Mouse (Mus musculus): ENCODE data around the gene 4931428L18Rik. TPM values are rescaled to one million over a fixed set of nuclear protein-coding genes. Genes with fewer than 3 reads are reported as not detected.
"Not testable (repeated sequence)": the region's sequence is repeated elsewhere in the genome, so short reads cannot be mapped to it uniquely, and the experiment has no call there.

Gene 4931428L18Rik
- total RNA-seq, 2 experiments from 2014 or later: not detected

DNA sequence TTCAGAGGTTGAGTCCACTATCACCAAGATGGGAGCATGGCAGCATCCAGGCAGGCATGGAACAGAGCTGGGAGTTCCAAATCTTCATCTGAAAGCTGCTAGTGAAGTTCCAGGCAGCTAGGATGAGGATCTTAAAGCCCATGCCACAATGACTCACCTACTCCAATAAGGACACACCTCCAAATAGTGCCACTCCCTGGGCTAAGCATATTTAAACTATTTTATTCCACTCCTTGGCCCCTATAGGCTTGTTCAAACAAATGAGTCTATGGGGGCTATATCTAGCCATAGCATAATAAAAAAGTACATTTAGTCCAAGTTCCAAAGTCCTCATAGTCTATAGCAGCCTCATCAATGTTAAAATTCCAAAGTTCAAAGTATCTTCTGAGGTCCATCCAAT is 199.3 kb downstream of the 4931428L18Rik start:
- DNase-seq (ENCODE audit: low spot score in 2 of 2): no peak
- no peak for TF ChIP-seq CTCF (conservative IDR thresholded peaks at IDR 0.05)
- Histone ChIP-seq H3K27ac (no peak overlapping the region), H3K4me3 (no peak overlapping the region)

DNA sequence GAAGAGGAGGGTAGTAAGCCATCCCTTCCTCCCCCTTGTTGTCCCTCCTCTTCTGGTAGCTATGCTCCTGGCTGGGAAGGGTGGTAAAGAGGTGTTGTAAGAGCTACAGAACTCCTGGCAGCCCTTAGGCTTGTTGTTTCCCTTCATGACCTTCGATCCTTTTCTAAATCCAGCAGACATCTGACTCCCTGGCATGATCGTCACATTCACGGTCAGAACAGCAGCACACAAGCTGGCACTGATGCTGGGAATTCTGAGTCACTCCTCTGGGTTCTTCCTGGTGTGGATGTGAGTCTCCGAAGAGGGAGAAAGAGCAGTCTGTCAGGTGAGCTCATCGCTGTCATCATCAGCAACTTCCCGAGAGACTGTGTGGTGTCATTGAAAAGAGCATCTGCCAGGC is 203.2 kb downstream of the 4931428L18Rik start:
- no peak for DNase-seq (ENCODE audit: low spot score in 2 of 2)
- Histone ChIP-seq H3K27ac (no peak overlapping the region), H3K4me3 (no peak overlapping the region)
- no peak for TF ChIP-seq CTCF (conservative IDR thresholded peaks at IDR 0.05)

- no peak overlapping the region for H3K4me3 ChIP-seq
- no peak overlapping the region for H3K27ac ChIP-seq
- no peak for DNase-seq (ENCODE audit: low spot score in 2 of 2)
- TF ChIP-seq CTCF (conservative IDR thresholded peaks at IDR 0.05): no peak
These were observed 205.1 kb downstream of the 4931428L18Rik start for GRCm38 (mm10) chr1:31017377-31017776.

- no peak overlapping the region for H3K4me3 ChIP-seq
- TF ChIP-seq CTCF (conservative IDR thresholded peaks at IDR 0.05): no peak
- H3K27ac ChIP-seq: no peak overlapping the region
- no peak for DNase-seq (ENCODE audit: low spot score in 2 of 2)
These were observed 206.4 kb downstream of the 4931428L18Rik start for GRCm38 (mm10) chr1:31016068-31016467.

- Histone ChIP-seq H3K27ac (no peak overlapping the region), H3K4me3 (no peak overlapping the region)
- DNase-seq (ENCODE audit: low spot score in 2 of 2): no peak
- no peak for TF ChIP-seq CTCF (conservative IDR thresholded peaks at IDR 0.05)
These were observed 207.2 kb downstream of the 4931428L18Rik start for GRCm38 (mm10) chr1:31015261-31015660.

- DNase-seq (ENCODE audit: low spot score in 2 of 2); H3K4me3 ChIP-seq; H3K27ac ChIP-seq: not testable (repeated sequence)
These were observed 244.6 kb downstream of the 4931428L18Rik start, which contains the start of gene AC153137.1 for GRCm38 (mm10) chr1:30977868-30978267. AC153137.1 (minus strand) TSS chr1:30977968.

- H3K27ac ChIP-seq; H3K4me3 ChIP-seq; DNase-seq (ENCODE audit: low spot score in 2 of 2): not testable (repeated sequence)
These were observed 245.2 kb downstream of the 4931428L18Rik start for GRCm38 (mm10) chr1:30977239-30977638.

- no peak overlapping the region for H3K27ac ChIP-seq
- TF ChIP-seq CTCF (conservative IDR thresholded peaks at IDR 0.05): no peak
- no peak for DNase-seq (ENCODE audit: low spot score in 2 of 2)
- H3K4me3 ChIP-seq: no peak overlapping the region
These were observed 270.7 kb downstream of the 4931428L18Rik start for GRCm38 (mm10) chr1:30951795-30952194.

DNA sequence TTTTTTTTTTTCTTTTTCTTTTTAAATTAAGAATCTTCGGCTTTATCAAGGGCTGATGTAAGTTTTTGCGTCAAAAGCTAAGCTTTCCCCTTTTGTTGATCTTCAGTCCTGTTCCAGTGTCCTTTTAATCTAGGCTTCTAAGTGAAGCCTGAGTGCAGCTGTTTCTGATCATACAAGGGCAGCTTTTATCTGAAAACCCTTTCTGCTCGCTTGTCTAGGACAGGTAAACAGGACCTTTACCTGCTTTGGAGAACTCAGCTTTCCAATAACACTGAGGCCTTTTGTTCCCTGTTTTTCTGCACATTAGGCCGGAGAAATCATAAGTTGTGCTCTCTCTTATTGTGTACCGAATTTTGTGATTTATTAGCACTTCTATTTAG is 272.0 kb downstream of the 4931428L18Rik start:
- Histone ChIP-seq H3K4me3 (peak overlapping the region; percentile 67), H3K27ac (peak overlapping the region; percentile 99)
- no peak for TF ChIP-seq CTCF (conservative IDR thresholded peaks at IDR 0.05)
- no peak for DNase-seq (ENCODE audit: low spot score in 2 of 2)

GRCm38 (mm10) chr1:30949710-30950455 is 272.6 kb downstream of the 4931428L18Rik start:
- peak overlapping the region; percentile 67 for H3K4me3 ChIP-seq
- TF ChIP-seq CTCF (conservative IDR thresholded peaks at IDR 0.05): peak; percentile 42; the same call in 1 of the 2 replicates
- DNase-seq (ENCODE audit: low spot score in 2 of 2): peak; percentile 95 to 97

DNA sequence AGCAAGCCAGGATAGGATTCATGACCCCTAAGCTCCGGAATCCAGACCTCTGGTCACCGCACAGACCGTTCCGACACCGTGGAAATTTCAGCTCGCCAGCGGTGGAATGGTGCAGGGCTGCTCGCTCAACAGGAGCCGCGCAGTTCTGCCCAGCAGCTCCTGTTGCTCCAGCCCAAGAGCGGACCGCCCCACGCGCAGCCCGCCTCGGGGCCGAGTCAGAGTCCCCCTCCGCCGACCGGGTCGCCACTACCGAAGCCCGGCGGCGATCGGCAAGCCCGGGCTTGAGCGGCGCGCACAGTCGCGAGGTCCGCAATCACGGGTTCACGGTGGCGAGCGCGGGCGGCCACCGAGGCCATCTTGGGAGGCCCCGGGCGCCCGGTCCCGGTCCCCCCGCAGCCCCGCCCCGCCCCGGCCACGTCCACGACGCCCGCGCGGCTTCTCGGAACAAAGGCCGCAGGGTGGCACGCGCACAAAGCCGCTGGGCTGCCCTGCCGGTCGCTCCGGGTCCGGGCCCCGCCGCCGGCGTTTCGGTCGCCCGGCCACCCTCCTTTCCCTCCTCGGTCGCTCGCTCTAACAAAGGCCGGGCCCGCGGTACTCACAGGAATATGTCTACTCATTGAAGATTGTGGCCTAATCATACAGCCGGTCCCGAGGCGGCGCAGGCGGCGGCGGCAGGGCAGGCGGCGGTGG is 273.4 kb downstream of the 4931428L18Rik start:
- H3K4me3 ChIP-seq: peak overlapping the region; percentile 67
- DNase-seq (ENCODE audit: low spot score in 2 of 2): peak; percentile 19 to 43
- peak overlapping the region; percentile 99 for H3K27ac ChIP-seq
- TF ChIP-seq CTCF (conservative IDR thresholded peaks at IDR 0.05): no peak

More at GRCm38 (mm10) chr1:30949710-30950455, 272.6 kb downstream of the 4931428L18Rik start:
- H3K27ac ChIP-seq: peak overlapping the region; percentile 99

DNA sequence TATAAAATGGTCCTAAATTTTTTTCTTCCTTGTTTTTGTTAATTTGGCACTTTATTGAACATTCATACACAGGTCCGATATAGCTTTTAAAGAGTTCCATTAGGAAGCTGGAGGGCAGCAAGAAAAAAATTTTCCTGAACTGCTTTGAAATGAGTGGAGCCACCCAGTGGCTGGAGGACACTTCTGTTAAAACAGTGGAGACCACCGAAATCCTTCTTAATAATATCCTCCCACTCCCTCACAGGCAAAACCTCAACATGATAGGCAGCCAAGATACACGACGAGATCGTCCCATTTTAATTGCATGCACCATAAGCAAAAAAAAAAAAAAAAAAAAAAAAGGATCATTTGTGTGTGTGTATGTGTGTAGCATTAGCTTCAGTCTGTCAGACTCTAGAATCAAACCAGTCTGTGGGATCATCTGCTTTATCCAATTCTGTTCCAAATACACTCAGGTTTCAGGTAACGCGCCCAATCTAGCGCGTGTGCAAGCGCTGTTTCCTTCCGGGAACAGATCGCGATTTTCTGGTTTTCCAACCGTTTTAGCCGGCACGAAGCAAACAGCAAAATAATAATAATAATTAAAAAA is 274.0 kb downstream of the 4931428L18Rik start:
- Histone ChIP-seq H3K27ac (peak overlapping the region; percentile 99), H3K4me3 (peak overlapping the region; percentile 67)
- DNase-seq (ENCODE audit: low spot score in 2 of 2): peak in 1 of 2 experiments; percentile 31
- peak; percentile 74 for TF ChIP-seq CTCF (conservative IDR thresholded peaks at IDR 0.05)

Other genes starting within 250 kb of the 4931428L18Rik start
- not detected for gene AC153137.1, start 244.7 kb downstream of the 4931428L18Rik start, total RNA-seq (2021)
- not detected for gene Lgsn, start 46.3 kb downstream of the 4931428L18Rik start, total RNA-seq (2021)
- not detected for gene Pih1d3, start 154 bp upstream of the 4931428L18Rik start, total RNA-seq (2021)